Mouse (Mus musculus) cortical plate, adult 2 months (tissue): ENCODE results near the gene Wdr77.
"Not testable (repeated sequence)": the region's sequence is repeated elsewhere in the genome, so short reads cannot be mapped to it uniquely, and the experiment has no call there.

ENCODE experiments used
- CTCF ChIP-seq: fragments of 200-500 bp; IDR thresholded peaks from 2 replicates; pipeline ENCODE4 v1.5.1; 2011; ENCODE audit warnings: mild to moderate bottlenecking, control low read depth, low read length; ENCODE audit not compliant: insufficient read depth; ENCODE audit errors: extremely low read depth
- POLR2A ChIP-seq: fragments of 200-500 bp; IDR thresholded peaks from 2 replicates; pipeline ENCODE4 v1.6.1; 2011; ENCODE audit warnings: mild to moderate bottlenecking, low read length, control low read depth; ENCODE audit not compliant: insufficient read depth; ENCODE audit errors: extremely low read depth

- not testable (repeated sequence) for TF ChIP-seq POLR2A, CTCF
Measured at GRCm38 (mm10) chr3:105916455-105916854, 42.7 kb upstream of the Wdr77 start.
